8 mouse cellular contexts compared by ENCODE assay signal in the genomic region with DNA sequence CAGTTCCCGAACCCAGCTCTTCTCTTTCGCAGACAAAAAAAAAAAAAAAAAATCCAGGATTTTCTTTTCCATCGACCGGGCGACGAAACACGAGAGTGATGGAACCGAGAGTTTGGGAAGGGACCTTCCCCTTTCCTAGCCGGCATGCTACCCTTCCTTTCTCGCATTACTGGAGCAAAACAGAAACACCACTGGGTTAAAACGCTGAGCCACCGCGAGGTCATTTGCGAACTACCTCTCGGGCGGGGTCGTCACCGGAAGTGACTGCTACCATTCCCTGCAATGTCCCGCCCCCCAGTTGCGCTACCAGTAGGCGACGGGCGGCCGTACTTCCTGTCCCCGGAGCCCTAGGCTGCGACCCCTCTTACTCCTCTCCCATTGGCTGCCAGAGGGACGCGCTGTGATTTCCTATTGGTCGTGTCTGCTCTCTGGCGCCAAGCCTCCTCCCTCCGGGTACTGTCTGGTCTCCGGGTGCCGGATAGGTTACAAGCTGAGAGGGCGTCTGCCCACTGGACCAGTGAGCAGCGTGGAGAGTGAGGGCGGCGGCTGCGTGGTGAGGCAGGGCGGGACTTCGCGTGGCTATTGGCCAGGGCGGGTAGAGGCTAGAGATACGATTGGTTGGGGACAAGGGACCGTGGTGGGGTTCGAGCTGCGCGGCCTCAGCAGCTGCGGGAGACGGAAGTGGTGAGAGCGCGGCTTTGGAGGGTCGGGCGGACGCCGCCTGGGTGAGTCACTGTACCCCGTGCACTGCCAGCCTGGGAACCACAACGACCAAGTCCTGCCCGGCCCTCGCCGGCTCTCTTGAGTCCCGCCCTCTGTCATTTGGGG. TPM values are rescaled to one million over a fixed set of nuclear protein-coding genes. Genes with fewer than 3 reads are reported as not detected.
DNase-seq lines count a peak whose midpoint lies in the region; ATAC-seq and TF ChIP-seq lines count a peak whose summit lies in the region.

A gene (plus strand): TSS at position 637 of the 828 bp plus-strand sequence.

- WGBS in cerebellum, adult 2 months = under 1% methylated on average over 60 of the region's 61 CpGs
- 1% methylated on average over 61 of the region's 61 CpGs for WGBS in forebrain, postnatal 0 days
- under 1% methylated on average over 61 of the region's 61 CpGs for WGBS in lung, embryonic 16.5 days

- H3K27ac ChIP-seq in MEL (ENCODE audit: control insufficient read depth, low read depth, low read length) = peak within 1 kb of the TSS; percentile 85
- H3K27ac ChIP-seq in cerebellum, adult 2 months (ENCODE audit: insufficient read depth, low read length) = peak within 1 kb of the TSS; percentile 89
- peak within 1 kb of the TSS; percentile 89 for H3K27ac ChIP-seq in forebrain, postnatal 0 days (ENCODE audit: low read depth, low read length)
- peak within 1 kb of the TSS; percentile 96 for H3K27ac ChIP-seq in lung, embryonic 16.5 days (ENCODE audit: low read length)

- peaks cover 0 to 13% of the 10 kb centered on the region in 2 experiments; a peak in 2 of 4 replicates for H3K36me3 ChIP-seq in MEL (ENCODE audit: control insufficient read depth in 1 of 2, insufficient read depth in 2 of 2, low read length in 2 of 2)
- 0 out of 2 replicates have a peak, but pooled peaks cover 2% of the 10 kb centered on the region for H3K36me3 ChIP-seq in forebrain, postnatal 0 days (ENCODE audit: insufficient read depth)
- peaks cover 2% of the 10 kb centered on the region; the same call in 1 of the 2 replicates for H3K36me3 ChIP-seq in lung, embryonic 16.5 days (ENCODE audit: control insufficient read depth, insufficient read depth, low read length)

- no peak for TF ChIP-seq CTCF in MEL (IDR thresholded peaks at IDR 0.05 in 2 of 3, conservative IDR thresholded peaks at IDR 0.05 in 1 of 3; ENCODE audit: control insufficient read depth in 1 of 3, insufficient read depth in 1 of 3, low read depth in 2 of 3, low read length in 3 of 3, poor library complexity in 1 of 3, severe bottlenecking in 1 of 3)
- TF ChIP-seq CTCF in cerebellum, adult 2 months (IDR thresholded peaks at IDR 0.05; ENCODE audit: borderline replicate concordance, insufficient read depth, low read depth, low read length) = no peak
- peak; percentile 34; the same call in 1 of the 2 replicates for TF ChIP-seq CTCF in forebrain, postnatal 0 days (IDR thresholded peaks at IDR 0.05; ENCODE audit: low read depth)

- peak in 1 of 2 experiments; percentile 43; a peak in 2 of 4 replicates for TF ChIP-seq EP300 in MEL (IDR thresholded peaks at IDR 0.05; ENCODE audit: low read depth in 1 of 2, low read length in 2 of 2)

- H3K4me1 ChIP-seq in MEL (ENCODE audit: control insufficient read depth in 1 of 2, insufficient read depth in 2 of 2, low read length in 2 of 2) = peaks cover 5 to 17% of the 10 kb centered on the region in 2 experiments; a peak in 3 of 4 replicates
- H3K4me1 ChIP-seq in cerebellum, adult 2 months (ENCODE audit: control insufficient read depth, insufficient read depth, low read length) = peaks cover 16% of the 10 kb centered on the region
- H3K4me1 ChIP-seq in forebrain, postnatal 0 days (ENCODE audit: insufficient read depth) = peaks cover 13% of the 10 kb centered on the region; the same call in 1 of the 2 replicates
- H3K4me1 ChIP-seq in lung, embryonic 16.5 days (replicated peaks; ENCODE audit: control insufficient read depth, insufficient read depth, low read length) = peaks cover 47% of the 10 kb centered on the region

- H3K9ac ChIP-seq in MEL (ENCODE audit: control insufficient read depth, low read depth, low read length, poor library complexity, severe bottlenecking) = peak within 1 kb of the TSS; percentile 88
- H3K9ac ChIP-seq in forebrain, postnatal 0 days = peak within 1 kb of the TSS; percentile 71
- peak within 1 kb of the TSS; percentile 95 for H3K9ac ChIP-seq in lung, embryonic 16.5 days (ENCODE audit: low read length)

- H3K4me3 ChIP-seq in MEL (ENCODE audit: control insufficient read depth in 1 of 2, insufficient read depth in 1 of 2, low read depth in 2 of 2, low read length in 2 of 2) = peak within 1 kb of the TSS; percentile 84 to 86
- peak within 1 kb of the TSS; percentile 83 for H3K4me3 ChIP-seq in cerebellum, adult 2 months (replicated peaks; ENCODE audit: insufficient read depth, low read depth, low read length)
- H3K4me3 ChIP-seq in forebrain, postnatal 0 days (ENCODE audit: low read depth, low read length) = peak within 1 kb of the TSS; percentile 83
- H3K4me3 ChIP-seq in lung, embryonic 16.5 days (ENCODE audit: low read length) = peak within 1 kb of the TSS; percentile 67

- no peaks in the 10 kb centered on the region for H3K9me3 ChIP-seq in MEL (replicated peaks; ENCODE audit: insufficient read depth, low read length)
- no peaks in the 10 kb centered on the region for H3K9me3 ChIP-seq in forebrain, postnatal 0 days (ENCODE audit: low read length)
- H3K9me3 ChIP-seq in lung, embryonic 16.5 days (ENCODE audit: control insufficient read depth, low read length) = no peaks in the 10 kb centered on the region

- peak; percentile 97 for ATAC-seq in forebrain, postnatal 0 days
- peak; percentile 97 for ATAC-seq in lung, embryonic 16.5 days (ENCODE audit: low read depth)

- TF ChIP-seq RAD21 in MEL (IDR thresholded peaks at IDR 0.05; ENCODE audit: low read depth, low read length) = no peak

- TF ChIP-seq POLR2A in MEL (IDR thresholded peaks at IDR 0.05; ENCODE audit: control insufficient read depth in 1 of 2, insufficient read depth in 1 of 2, low read depth in 1 of 2, low read length in 2 of 2, poor library complexity in 1 of 2) = peak; percentile 88 to 95
- TF ChIP-seq POLR2A in cerebellum, adult 2 months (IDR thresholded peaks at IDR 0.05; ENCODE audit: borderline replicate concordance, insufficient read depth, low read length) = peak; percentile 96

- peak within 1 kb of the TSS; percentile 76 for H3K4me2 ChIP-seq in forebrain, postnatal 0 days (ENCODE audit: low read depth)
- H3K4me2 ChIP-seq in lung, embryonic 16.5 days (ENCODE audit: low read depth, low read length) = peak within 1 kb of the TSS; percentile 85

- H3K79me2 ChIP-seq in MEL (ENCODE audit: control insufficient read depth, insufficient read depth, low read length, poor library complexity) = peaks cover 26% of the 10 kb centered on the region

- peak; percentile 100 for DNase-seq in MEL (ENCODE audit: low read depth, low spot score)
- DNase-seq in cerebellum, adult 2 months = peak; percentile 100
- DNase-seq in forebrain, postnatal 0 days = peak; percentile 100
- peak; percentile 99 for DNase-seq in heart, postnatal 4 days
- DNase-seq in layer of hippocampus, adult 9-10 months (ENCODE audit: low spot score) = peak; percentile 99
- peak; percentile 92 for DNase-seq in ovary, postnatal 10 days (ENCODE audit: low spot score)
- DNase-seq in thymus, postnatal 10 days (ENCODE audit: low spot score in 2 of 2) = peak; percentile 95 to 100

- no peaks in the 10 kb centered on the region for H3K27me3 ChIP-seq in MEL (ENCODE audit: control insufficient read depth in 1 of 2, insufficient read depth in 2 of 2, low read length in 2 of 2)
- no peaks in the 10 kb centered on the region for H3K27me3 ChIP-seq in cerebellum, adult 2 months (ENCODE audit: control insufficient read depth, insufficient read depth, low read length)
- H3K27me3 ChIP-seq in forebrain, postnatal 0 days (ENCODE audit: insufficient read depth, low read length) = no peaks in the 10 kb centered on the region
- H3K27me3 ChIP-seq in lung, embryonic 16.5 days (ENCODE audit: control insufficient read depth, insufficient read depth, low read depth, low read length) = no peaks in the 10 kb centered on the region

TF ChIP-seq in MEL, 35 proteins besides CTCF, POLR2A, EP300 and RAD21 (continues in another document):
- TF ChIP-seq JUND (IDR thresholded peaks at IDR 0.05; ENCODE audit: low read depth, low read length) (0 out of 2 replicates have a peak, but pooled peaks have one; percentile 30), KAT2A (conservative IDR thresholded peaks at IDR 0.05; ENCODE audit: low read depth, low read length) (peak; percentile 91), GABPA (IDR thresholded peaks at IDR 0.05; ENCODE audit: low read depth, low read length) (no peak), CHD2 (IDR thresholded peaks at IDR 0.05; ENCODE audit: low read length) (peak; percentile 75), ELF1 (IDR thresholded peaks at IDR 0.05; ENCODE audit: low read depth, low read length) (peak; percentile 94), NELFE (IDR thresholded peaks at IDR 0.05; ENCODE audit: low read depth, low read length) (peak; percentile 98), MEF2A (IDR thresholded peaks at IDR 0.05; ENCODE audit: extremely low read depth, insufficient replicate concordance, low read depth, low read length, poor library complexity, severe bottlenecking) (no peak), MYC (IDR thresholded peaks at IDR 0.05; ENCODE audit: low read depth, low read length) (peak; percentile 92), E2F4 (IDR thresholded peaks at IDR 0.05; ENCODE audit: borderline replicate concordance, low read depth, low read length) (peak; percentile 83; the same call in 1 of the 2 replicates), ETS1 (IDR thresholded peaks at IDR 0.05; ENCODE audit: low read depth, low read length) (peak; percentile 75; the same call in 1 of the 2 replicates), ZNF384 (IDR thresholded peaks at IDR 0.05; ENCODE audit: low read depth, low read length) (peak; percentile 81), MAZ (IDR thresholded peaks at IDR 0.05; ENCODE audit: low read depth, low read length) (peak; percentile 98), BHLHE40 (IDR thresholded peaks at IDR 0.05; ENCODE audit: borderline replicate concordance, low read depth, low read length) (no peak), TAL1 (IDR thresholded peaks at IDR 0.05; ENCODE audit: low read length) (no peak), USF1 (IDR thresholded peaks at IDR 0.05; ENCODE audit: low read depth, low read length) (0 out of 2 replicates have a peak, but pooled peaks have one; percentile 8), ZKSCAN1 (IDR thresholded peaks at IDR 0.05; ENCODE audit: low read depth, low read length) (no peak), MAX (IDR thresholded peaks at IDR 0.05; ENCODE audit: low read length) (peak; percentile 89), SMC3 (IDR thresholded peaks at IDR 0.05; ENCODE audit: low read depth, low read length) (no peak), ZMIZ1 (IDR thresholded peaks at IDR 0.05; ENCODE audit: low read depth, low read length) (peak; percentile 98), ZC3H11A (IDR thresholded peaks at IDR 0.05; ENCODE audit: low read depth, low read length) (no peak)

RNA-seq across cellular contexts. Expression of the gene that starts here (rescaled TPM):
- 25.0 and 32.4 TPM in 2 replicates for total RNA-seq in MEL (2012; rRNA removed)
- 10 to 100 TPM in 1 of 2 experiments, not detected in 1; 25.9 TPM for polyA plus RNA-seq in MEL (2012; ENCODE audit: insufficient read depth in 1 of 2, insufficient read length in 2 of 2, low read depth in 1 of 2, low replicate concordance in 2 of 2, missing spikeins in 1 of 2)
- polyA plus RNA-seq in cerebellum, adult 2 months (2012; rRNA removed) = 66.9 and 67.8 TPM in 2 replicates
- 85.6 and 86.3 TPM in 2 replicates for total RNA-seq in forebrain, postnatal 0 days (2014; rRNA removed)
- polyA plus RNA-seq in forebrain, postnatal 0 days (2015; fragmentation: Nextera tagmentation; extraction: Ambion mirVana) = 28.7 and 32.7 TPM in 2 replicates
- 10 to 100 TPM; 15.2 TPM for total RNA-seq in heart, postnatal 4 days (2021)
- 33.5 and 33.9 TPM in 2 replicates for polyA plus RNA-seq in lung, embryonic 16.5 days (2015; fragmentation: Nextera tagmentation; extraction: Ambion mirVana)

Comparison
In these comparisons a context has a peak if more than half of its experiments do, and no peak if none do; other contexts are left out.
1. Peak in every context shown above with its lines: DNase-seq, ATAC-seq, H3K4me3 ChIP-seq and H3K27ac ChIP-seq.